Mouse (Mus musculus): ENCODE measurements around the gene Rest.
A peak's percentile ranks its signal among the peaks of the same experiment; 100 is the strongest.
"Not testable (repeated sequence)": the region's sequence is repeated elsewhere in the genome, so short reads cannot be mapped to it uniquely, and the experiment has no call there.

The Rest gene

GRCm38 (mm10) chr5:77265081-77265670, at the start of gene Rest:
Rest (plus strand) TSS chr5:77265491.
- DNase-seq (ENCODE audit: low spot score), result peak; percentile 72

DNA sequence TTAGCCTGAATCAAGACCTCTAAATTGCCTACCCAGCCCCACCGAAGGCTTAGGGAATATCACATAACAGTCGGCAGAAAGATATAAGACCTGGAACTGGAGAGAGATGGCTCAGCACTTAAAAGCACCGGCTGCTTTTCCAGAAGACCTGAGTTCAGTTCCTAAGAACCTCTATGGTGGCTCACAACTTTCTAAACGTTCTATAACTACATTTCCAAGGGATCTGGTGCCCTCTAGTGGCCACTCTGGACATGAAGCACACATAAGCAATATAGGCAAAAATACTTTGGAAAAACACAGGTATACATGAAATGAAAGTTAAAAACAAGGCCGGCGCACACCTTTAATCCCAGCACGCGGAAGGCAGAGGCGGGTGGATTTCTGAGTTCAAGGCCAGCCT, 48.1 kb upstream of the Rest start:
- peak; percentile 78 for DNase-seq (ENCODE audit: low spot score)

DNA sequence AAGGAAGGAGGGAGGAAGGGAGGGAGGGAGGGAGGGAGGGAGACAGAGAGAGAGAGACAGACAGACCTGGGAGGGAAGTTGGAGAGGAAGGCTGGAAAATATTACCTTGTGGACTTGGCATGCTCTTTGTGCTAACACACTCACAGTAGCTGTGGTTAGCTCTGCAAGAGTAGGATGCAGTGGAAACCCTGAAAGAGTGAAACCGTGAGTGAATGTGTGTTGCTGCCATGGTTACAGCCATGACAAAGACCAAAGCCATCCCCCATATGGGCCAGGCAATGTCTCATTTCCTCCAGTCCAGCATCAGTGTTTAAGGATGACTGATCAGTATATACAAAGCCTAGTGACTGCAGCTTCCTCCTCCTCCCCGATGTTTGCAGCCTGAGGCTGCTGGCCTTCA, 47.6 kb upstream of the Rest start:
- no peak for DNase-seq (ENCODE audit: low spot score)

DNA sequence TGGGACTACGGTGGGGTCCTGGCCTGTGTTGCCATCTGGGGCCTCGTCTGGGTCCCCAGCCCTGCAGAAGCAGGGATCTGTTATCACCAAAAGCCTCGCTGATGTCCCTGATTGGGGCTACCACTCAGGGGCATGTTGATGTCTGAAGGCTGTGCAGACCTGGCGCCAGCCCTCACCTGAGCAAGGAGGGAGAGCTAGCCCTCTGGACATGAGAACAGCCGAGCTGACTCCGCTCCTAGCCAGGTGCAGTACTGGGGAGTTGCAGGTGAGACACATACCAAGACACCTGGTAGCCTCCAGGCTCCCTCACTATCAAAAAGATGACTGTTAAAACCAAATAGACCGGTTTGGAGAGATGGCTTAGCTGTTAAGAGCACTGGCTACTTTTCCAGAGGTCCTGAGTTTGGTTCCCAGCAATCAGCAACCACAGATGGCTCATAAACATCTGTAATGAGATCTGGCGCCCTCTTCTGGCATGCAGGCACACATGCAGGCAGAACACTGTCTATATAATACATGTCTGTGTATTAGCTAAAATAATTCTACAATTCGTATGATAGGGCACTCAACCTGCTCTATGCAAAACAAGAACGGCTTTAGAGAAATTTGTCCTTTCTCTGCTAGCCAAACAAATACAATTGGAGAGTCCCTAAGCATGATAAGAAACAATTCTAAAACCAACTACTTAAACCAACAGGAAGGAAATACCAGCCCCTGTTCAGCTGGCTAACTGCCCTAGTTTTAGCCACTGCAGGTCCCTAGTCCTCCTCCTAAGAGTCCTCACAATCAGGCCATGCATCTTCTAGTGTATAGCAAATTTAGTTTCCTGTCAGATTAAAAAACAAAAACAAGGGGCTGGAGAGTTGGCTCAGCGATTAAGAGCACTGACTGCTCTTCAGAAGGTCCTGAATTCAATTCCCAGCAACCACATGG, 42.0 kb upstream of the Rest start:
- no peak for DNase-seq (ENCODE audit: low spot score)

- DNase-seq (ENCODE audit: low spot score), result peak; percentile 57
These were observed 36.3 kb upstream of the Rest start for GRCm38 (mm10) chr5:77228986-77229385.

- not testable (repeated sequence) for DNase-seq (ENCODE audit: low spot score)
These were observed 33.4 kb upstream of the Rest start for GRCm38 (mm10) chr5:77231863-77232262.

- DNase-seq (ENCODE audit: low spot score), result no peak
These were observed 30.4 kb upstream of the Rest start for GRCm38 (mm10) chr5:77234921-77235320.

- DNase-seq (ENCODE audit: low spot score), result no peak
These were observed 28.2 kb upstream of the Rest start for GRCm38 (mm10) chr5:77237104-77237503.

- DNase-seq (ENCODE audit: low spot score), result no peak
These were observed 20.8 kb upstream of the Rest start for GRCm38 (mm10) chr5:77244331-77244987.

DNA sequence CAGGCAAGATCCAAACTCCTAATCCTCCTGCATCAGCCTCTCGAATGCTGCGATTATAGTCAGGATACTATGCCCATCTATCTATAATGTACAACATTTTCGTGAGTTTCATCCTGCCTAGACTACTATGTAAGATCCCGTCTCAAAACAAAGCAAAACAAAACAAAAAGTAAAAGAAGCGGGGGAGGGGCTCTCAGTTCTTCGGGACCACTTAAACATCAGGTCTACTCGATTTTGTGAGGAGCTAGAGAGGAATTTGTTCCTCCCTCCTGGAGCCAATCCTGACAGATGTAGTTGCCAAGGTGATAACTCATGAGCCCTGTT, 19.9 kb upstream of the Rest start:
- no peak for DNase-seq (ENCODE audit: low spot score)

- peak; percentile 27 for DNase-seq (ENCODE audit: low spot score)
These were observed 19.3 kb upstream of the Rest start for GRCm38 (mm10) chr5:77245787-77246671.

DNA sequence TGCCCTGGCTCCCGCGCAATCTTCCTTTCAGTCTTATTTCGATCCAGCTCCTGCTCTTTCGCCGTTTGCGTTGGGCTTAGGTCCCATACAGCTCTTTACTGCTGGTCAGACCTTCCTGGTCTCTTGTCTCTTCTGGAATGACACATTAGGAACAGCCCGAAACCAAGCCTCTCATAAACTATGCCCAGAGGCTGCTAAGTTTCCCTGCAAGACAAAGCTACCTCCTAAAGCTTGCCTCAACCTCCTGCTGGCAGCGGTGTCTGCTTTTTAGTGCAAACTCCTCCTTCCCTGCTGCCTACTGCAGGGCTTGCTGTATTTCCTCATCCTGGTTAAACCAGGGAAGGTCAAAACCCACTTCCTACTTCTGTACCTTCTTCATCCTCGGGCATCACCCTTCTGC, 15.2 kb upstream of the Rest start:
- DNase-seq (ENCODE audit: low spot score), result no peak

DNA sequence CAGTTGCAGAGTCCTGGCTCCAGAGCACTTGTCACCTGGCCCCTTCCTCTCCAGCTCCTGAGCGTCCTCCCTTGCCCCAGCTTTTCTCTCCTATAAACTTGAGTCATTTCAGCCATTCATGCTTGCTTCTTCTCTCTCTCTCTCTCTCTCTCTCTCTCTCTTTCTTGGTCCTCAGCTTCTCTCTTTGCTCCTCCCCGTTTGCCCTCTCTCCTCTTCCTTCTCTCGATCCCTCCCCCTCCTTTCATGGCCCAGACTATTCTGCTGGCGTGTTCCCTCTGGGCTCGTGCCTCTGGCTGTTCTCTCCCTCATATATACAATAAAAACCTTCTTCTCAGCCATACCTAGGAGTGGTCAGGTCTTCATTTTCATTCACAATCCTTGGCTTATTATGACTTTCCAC, 13.6 kb upstream of the Rest start:
- no peak for DNase-seq (ENCODE audit: low spot score)

DNA sequence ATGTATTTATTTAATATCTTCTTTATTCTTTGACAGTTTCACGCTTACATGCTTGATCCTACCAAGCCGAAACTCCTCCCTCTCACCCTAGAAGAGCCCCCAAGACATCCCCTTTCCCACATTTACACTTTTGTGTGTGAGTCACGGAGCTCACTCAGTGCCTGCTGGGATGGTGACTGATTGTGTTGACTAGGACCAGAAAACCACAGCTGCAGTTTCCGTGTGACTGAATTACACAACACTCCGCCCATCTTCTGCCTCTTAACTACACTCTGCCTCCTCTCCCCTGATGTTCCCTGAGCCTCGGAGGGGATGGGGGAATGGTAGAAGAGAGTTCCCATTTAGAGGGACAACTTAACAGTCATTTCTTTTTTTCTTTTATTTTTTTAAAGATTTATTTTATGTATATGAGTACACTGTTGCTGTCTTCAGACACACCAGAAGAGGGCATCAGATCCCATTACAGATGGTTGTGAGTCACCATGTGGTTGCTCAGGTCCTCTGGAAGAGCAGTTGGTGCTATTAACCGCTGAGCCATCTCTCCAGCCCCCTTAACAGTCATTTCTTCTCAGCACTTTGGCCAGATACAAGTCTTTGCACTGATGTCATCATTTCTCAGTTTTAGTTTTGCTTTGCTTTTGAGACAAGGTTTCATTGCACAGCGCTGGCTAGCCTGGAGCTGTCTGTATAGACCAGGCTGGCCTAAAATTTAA, 13.0 kb upstream of the Rest start:
- no peak for DNase-seq (ENCODE audit: low spot score)

GRCm38 (mm10) chr5:77253154-77253553, 12.1 kb upstream of the Rest start:
- no peak for DNase-seq (ENCODE audit: low spot score)

GRCm38 (mm10) chr5:77254402-77254801, 10.9 kb upstream of the Rest start:
- DNase-seq (ENCODE audit: low spot score), result no peak

DNA sequence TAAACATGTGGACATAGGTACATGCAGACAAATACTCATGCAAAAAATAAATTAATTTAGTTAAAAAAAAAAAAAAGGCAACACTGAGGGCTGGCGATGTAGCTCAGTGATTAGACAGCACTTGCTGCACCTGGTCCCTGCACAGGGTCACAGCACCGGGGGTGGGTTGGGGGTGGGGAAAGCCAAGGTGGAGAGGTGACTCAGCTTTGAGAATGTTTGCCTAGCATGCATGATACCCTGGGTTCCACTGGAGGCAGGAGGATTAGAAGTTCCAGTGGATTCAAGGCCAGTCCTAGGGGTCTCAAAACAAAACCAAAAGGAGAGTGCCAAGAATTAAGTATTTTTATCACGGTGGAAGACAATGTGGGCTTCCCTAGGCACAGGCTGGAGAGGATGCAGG, 7.7 kb upstream of the Rest start:
- DNase-seq (ENCODE audit: low spot score), result no peak

- no peak for DNase-seq (ENCODE audit: low spot score)
These were observed 6.0 kb upstream of the Rest start for GRCm38 (mm10) chr5:77259315-77259714.

- DNase-seq (ENCODE audit: low spot score), result no peak
These were observed 5.2 kb upstream of the Rest start for GRCm38 (mm10) chr5:77260141-77260540.

GRCm38 (mm10) chr5:77261137-77261536, 4.2 kb upstream of the Rest start:
- no peak for DNase-seq (ENCODE audit: low spot score)

DNA sequence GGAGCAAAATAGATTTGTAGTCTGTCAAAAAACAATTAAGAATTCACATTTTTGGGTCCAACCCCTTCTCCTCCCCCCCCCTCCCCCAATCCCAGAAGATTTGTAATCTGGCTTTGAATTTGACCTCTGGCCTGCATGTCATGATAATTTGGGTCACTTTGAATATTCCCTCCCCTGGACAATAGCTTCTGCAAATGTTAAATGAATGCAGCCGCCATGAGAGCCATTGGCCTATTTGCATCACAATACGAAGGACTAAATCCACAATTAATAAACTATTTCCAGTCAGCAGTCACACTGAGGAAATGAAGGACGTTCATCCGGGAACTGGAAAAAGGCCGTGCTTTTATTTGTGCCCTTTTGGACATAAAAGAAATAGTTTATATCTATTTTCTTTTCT, 3.2 kb upstream of the Rest start:
- DNase-seq (ENCODE audit: low spot score), result no peak

- peak; percentile 55 for DNase-seq (ENCODE audit: low spot score)
These were observed 377 bp downstream of the Rest start for GRCm38 (mm10) chr5:77265671-77266065.
